Mouse (Mus musculus) brain, embryonic 14.5 days (tissue): ENCODE data around the gene Lipa.

Source experiments
- CTCF ChIP-seq: fragments of 200-500 bp; IDR thresholded peaks from 2 replicates; pipeline ENCODE4 v1.5.1; 2012; ENCODE audit warnings: inconsistent platforms, mild to moderate bottlenecking, moderate library complexity, borderline replicate concordance; ENCODE audit not compliant: insufficient read depth, insufficient read length; ENCODE audit errors: extremely low read depth
- POLR2A ChIP-seq: fragments of 200-500 bp; IDR thresholded peaks from 2 replicates; pipeline ENCODE4 v1.6.1; 2012; ENCODE audit warnings: mild to moderate bottlenecking, inconsistent platforms, borderline replicate concordance; ENCODE audit not compliant: poor library complexity, insufficient read depth, insufficient read length, severe bottlenecking; ENCODE audit errors: extremely low read depth

DNA sequence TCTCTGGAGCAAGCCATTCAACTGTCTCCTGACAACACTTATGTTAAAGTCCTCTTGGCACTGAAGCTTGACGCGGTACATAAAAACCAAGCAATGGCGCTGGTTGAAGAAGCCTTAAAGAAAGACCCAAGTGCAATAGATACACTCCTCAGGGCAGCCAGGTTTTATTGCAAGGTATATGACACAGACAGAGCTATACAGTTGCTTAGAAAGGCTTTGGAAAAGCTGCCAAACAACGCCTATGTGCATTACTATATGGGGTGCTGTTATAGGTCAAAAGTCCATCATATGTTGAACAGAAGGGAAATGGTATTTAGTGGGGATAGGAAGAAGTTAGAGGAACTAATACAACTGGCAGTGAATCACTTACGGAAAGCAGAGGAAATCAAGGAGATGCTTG, 46.4 kb upstream of the Lipa start:
- TF ChIP-seq CTCF = no peak
- TF ChIP-seq POLR2A = no peak
